Mouse (Mus musculus) heart, embryonic 11.5 days (tissue): ENCODE results near the gene Khk. TPM values are rescaled to one million over a fixed set of nuclear protein-coding genes. Genes with fewer than 3 reads are reported as not detected.

Experiments
- ATAC-seq: fragments of 200-750 bp; cut with Nextera tagmentation; replicated peaks from 2 replicates; pipeline ENCODE4 v1.8.0; 2017; ENCODE audit warnings: moderate library complexity; ENCODE audit not compliant: insufficient number of reproducible peaks, low FRiP score, low TSS enrichment
- H3K27ac ChIP-seq: fragments of 300-500 bp; sonication (generic); 2 replicates; pipeline ENCODE4 v1.5.1; 2014; ENCODE audit warnings: mild to moderate bottlenecking, low read depth, low read length
- H3K27me3 ChIP-seq: fragments of 300-500 bp; sonication (generic); 2 replicates; pipeline ENCODE4 v1.6.1; 2014; ENCODE audit warnings: mild to moderate bottlenecking, low read length, mixed read lengths; ENCODE audit not compliant: control insufficient read depth, insufficient read depth
- H3K36me3 ChIP-seq: fragments of 300-500 bp; sonication (generic); 2 replicates; pipeline ENCODE4 v1.6.1; 2014; ENCODE audit warnings: mild to moderate bottlenecking, low read length, moderate library complexity, mixed read lengths; ENCODE audit not compliant: control insufficient read depth, insufficient read depth
- H3K4me1 ChIP-seq: fragments of 300-500 bp; sonication (generic); 2 replicates; pipeline ENCODE4 v1.6.1; 2014; ENCODE audit warnings: low read length; ENCODE audit not compliant: control insufficient read depth, insufficient read depth
- H3K4me2 ChIP-seq: fragments of 300-500 bp; sonication (generic); 2 replicates; pipeline ENCODE4 v1.6.1; 2014; ENCODE audit warnings: mild to moderate bottlenecking, moderate library complexity
- H3K4me3 ChIP-seq: fragments of 300-500 bp; sonication (generic); 2 replicates; pipeline ENCODE4 v1.5.1; 2014; ENCODE audit warnings: low read depth, low read length
- H3K9ac ChIP-seq: fragments of 300-500 bp; sonication (generic); 2 replicates; pipeline ENCODE4 v1.6.1; 2014; ENCODE audit warnings: mild to moderate bottlenecking, low read depth, low read length, moderate library complexity
- H3K9me3 ChIP-seq: fragments of 300-500 bp; sonication (generic); replicated peaks from 2 replicates; pipeline ENCODE4 v1.6.1; 2016; ENCODE audit warnings: low read length; ENCODE audit not compliant: control insufficient read depth
- WGBS: fragments of 180-500 bp; shearing (Covaris S2); extraction: QIAGEN DNeasy Blood & Tissue Kit; methylation state at CpG from one replicate; pipeline ENCODE4 v1.1.7; 2014; ENCODE audit not compliant: insufficient replicate concordance; 5-methylcytosine and 5-hydroxymethylcytosine counted together
- polyA plus RNA-seq: library from polyadenylated mRNA; unstranded; fragments of >200 nt; fragmentation: Nextera tagmentation; extraction: Ambion mirVana; gene quantifications from 2 replicates; pipeline ENCODE4 v1.2.1, GENCODE M21; 2014

The Khk gene
- polyA plus RNA-seq, 1 experiment from 2014 or later: 11.3 TPM

GRCm38 (mm10) chr5:30887331-30887761 is 33.9 kb upstream of the Khk start:
- Histone ChIP-seq H3K27ac (peak overlapping the region; percentile 88), H3K36me3 (peaks cover 8% of the 10 kb centered on the region), H3K9ac (peak overlapping the region; percentile 84), H3K9me3 (no peaks in the 10 kb centered on the region), H3K4me3 (peak overlapping the region; percentile 82), H3K27me3 (no peaks in the 10 kb centered on the region), H3K4me1 (peaks cover 10% of the 10 kb centered on the region), H3K4me2 (peak overlapping the region; percentile 91)
- peak; percentile 49 for ATAC-seq
- WGBS: 1% methylated on average over 19 of the region's 19 CpGs

- Histone ChIP-seq H3K9me3 (no peaks in the 10 kb centered on the region), H3K4me2 (peak overlapping the region; percentile 91), H3K27ac (peak overlapping the region; percentile 88), H3K4me1 (peaks cover 10% of the 10 kb centered on the region), H3K9ac (peak overlapping the region; percentile 84), H3K4me3 (peak overlapping the region; percentile 82), H3K36me3 (peaks cover 13% of the 10 kb centered on the region), H3K27me3 (no peaks in the 10 kb centered on the region)
- peak; percentile 85 for ATAC-seq
- under 1% methylated on average over 28 of the region's 28 CpGs for WGBS
These were observed 33.3 kb upstream of the Khk start for GRCm38 (mm10) chr5:30887858-30888336.

- H3K9me3 ChIP-seq: no peaks in the 10 kb centered on the region
- peaks cover 19% of the 10 kb centered on the region for H3K36me3 ChIP-seq
- peak within 1 kb of the TSS; percentile 91 for H3K4me2 ChIP-seq
- ATAC-seq: peak; percentile 89
- 1% methylated on average over 42 of the region's 42 CpGs for WGBS
- peaks cover 10% of the 10 kb centered on the region for H3K4me1 ChIP-seq
- H3K9ac ChIP-seq: peak within 1 kb of the TSS; percentile 90
- peak within 1 kb of the TSS; percentile 82 for H3K4me3 ChIP-seq
- peak within 1 kb of the TSS; percentile 88 for H3K27ac ChIP-seq
- no peaks in the 10 kb centered on the region for H3K27me3 ChIP-seq
These were observed 32.7 kb upstream of the Khk start, which contains the start of gene Agbl5 for GRCm38 (mm10) chr5:30888337-30889087. TSS of gene Agbl5 (plus strand) at chr5:30888694.

GRCm38 (mm10) chr5:30889088-30889754 is 32.0 kb upstream of the Khk start:
- peaks cover 10% of the 10 kb centered on the region for H3K4me1 ChIP-seq
- peak overlapping the region; percentile 90 for H3K9ac ChIP-seq
- peak overlapping the region; percentile 88 for H3K27ac ChIP-seq
- no peaks in the 10 kb centered on the region for H3K27me3 ChIP-seq
- H3K4me2 ChIP-seq: peak overlapping the region; percentile 91
- peak overlapping the region; percentile 82 for H3K4me3 ChIP-seq
- peak; percentile 50 for ATAC-seq
- H3K9me3 ChIP-seq: no peaks in the 10 kb centered on the region
- peaks cover 19% of the 10 kb centered on the region for H3K36me3 ChIP-seq
- WGBS: 2% methylated on average over 33 of the region's 42 CpGs

GRCm38 (mm10) chr5:30890375-30890774 is 30.9 kb upstream of the Khk start:
- Histone ChIP-seq H3K9ac (no peak overlapping the region), H3K4me3 (no peak overlapping the region), H3K9me3 (no peaks in the 10 kb centered on the region), H3K27ac (no peak overlapping the region), H3K36me3 (peaks cover 22% of the 10 kb centered on the region), H3K4me2 (peak overlapping the region; percentile 91), H3K4me1 (peaks cover 10% of the 10 kb centered on the region), H3K27me3 (no peaks in the 10 kb centered on the region)
- ATAC-seq: no peak
- WGBS: 73% methylated on average over 7 of the region's 7 CpGs

GRCm38 (mm10) chr5:30901860-30902259 is 19.4 kb upstream of the Khk start:
- Histone ChIP-seq H3K4me1 (peaks cover 15% of the 10 kb centered on the region), H3K9ac (no peak overlapping the region), H3K36me3 (peaks cover 19% of the 10 kb centered on the region), H3K4me2 (no peak overlapping the region), H3K27ac (no peak overlapping the region), H3K4me3 (no peak overlapping the region), H3K9me3 (no peaks in the 10 kb centered on the region), H3K27me3 (no peaks in the 10 kb centered on the region)
- no peak for ATAC-seq
- 89% methylated on average over 5 of the region's 5 CpGs for WGBS

GRCm38 (mm10) chr5:30907413-30908059 is 13.7 kb upstream of the Khk start, which contains the start of gene Ost4:
TSS of gene Ost4 (minus strand) at chr5:30907788.
- peak within 1 kb of the TSS; percentile 81 for H3K4me3 ChIP-seq
- H3K27ac ChIP-seq: peak within 1 kb of the TSS; percentile 94
- peak within 1 kb of the TSS; percentile 90 for H3K4me2 ChIP-seq
- no peaks in the 10 kb centered on the region for H3K9me3 ChIP-seq
- under 1% methylated on average over 58 of the region's 58 CpGs for WGBS
- peak within 1 kb of the TSS; percentile 88 for H3K9ac ChIP-seq
- no peaks in the 10 kb centered on the region for H3K27me3 ChIP-seq
- ATAC-seq: peak; percentile 90
- peaks cover 47% of the 10 kb centered on the region for H3K4me1 ChIP-seq
- peaks cover 14% of the 10 kb centered on the region for H3K36me3 ChIP-seq
